Mouse (Mus musculus): ENCODE results near the gene Mios. TPM values are rescaled to one million over a fixed set of nuclear protein-coding genes. Genes with fewer than 3 reads are reported as not detected.

Gene Mios
- polyA plus RNA-seq, 1 experiment: 4.8 TPM

DNA sequence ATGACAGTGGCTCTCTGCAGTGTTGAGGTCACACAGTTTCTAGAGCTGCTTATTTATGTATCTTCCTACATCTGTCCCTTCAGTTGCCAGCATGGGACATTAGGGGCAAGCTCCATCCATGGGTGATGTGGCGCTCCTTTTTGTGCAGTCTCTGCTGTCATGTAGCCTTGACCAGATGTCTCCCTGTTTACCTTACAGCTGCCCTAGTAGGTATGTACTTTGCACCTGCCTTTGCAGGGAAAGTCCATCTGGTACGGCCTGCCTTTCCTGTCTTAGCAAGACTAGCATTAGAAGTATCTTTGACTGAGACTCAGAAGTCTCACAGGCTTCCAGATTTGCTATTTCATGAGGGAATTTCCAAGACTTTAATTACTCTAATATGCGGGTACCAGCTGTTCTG, 62.0 kb downstream of the Mios start:
- TF ChIP-seq POLR2A (IDR thresholded peaks at IDR 0.05; ENCODE audit: control insufficient read depth, extremely low read depth, insufficient read depth, low read length, poor library complexity): no peak
- TF ChIP-seq CTCF (IDR thresholded peaks at IDR 0.05; ENCODE audit: borderline replicate concordance, control insufficient read depth, extremely low read depth, insufficient read depth, low read length, poor library complexity): no peak
- H3K36me3 ChIP-seq (ENCODE audit: control insufficient read depth, insufficient read depth, low read length): no peaks in the 10 kb centered on the region
- H3K4me1 ChIP-seq (replicated peaks; ENCODE audit: control insufficient read depth, insufficient read depth, low read length): peaks cover 2% of the 10 kb centered on the region
- no peak for DNase-seq
- WGBS: 95% methylated on average over 3 of the region's 3 CpGs
- H3K27ac ChIP-seq (ENCODE audit: control insufficient read depth, insufficient read depth, low read length): no peak overlapping the region
- no peak overlapping the region for H3K4me3 ChIP-seq (ENCODE audit: control insufficient read depth, insufficient read depth, low read length)
- no peaks in the 10 kb centered on the region for H3K27me3 ChIP-seq (ENCODE audit: control insufficient read depth, insufficient read depth, low read length)

DNA sequence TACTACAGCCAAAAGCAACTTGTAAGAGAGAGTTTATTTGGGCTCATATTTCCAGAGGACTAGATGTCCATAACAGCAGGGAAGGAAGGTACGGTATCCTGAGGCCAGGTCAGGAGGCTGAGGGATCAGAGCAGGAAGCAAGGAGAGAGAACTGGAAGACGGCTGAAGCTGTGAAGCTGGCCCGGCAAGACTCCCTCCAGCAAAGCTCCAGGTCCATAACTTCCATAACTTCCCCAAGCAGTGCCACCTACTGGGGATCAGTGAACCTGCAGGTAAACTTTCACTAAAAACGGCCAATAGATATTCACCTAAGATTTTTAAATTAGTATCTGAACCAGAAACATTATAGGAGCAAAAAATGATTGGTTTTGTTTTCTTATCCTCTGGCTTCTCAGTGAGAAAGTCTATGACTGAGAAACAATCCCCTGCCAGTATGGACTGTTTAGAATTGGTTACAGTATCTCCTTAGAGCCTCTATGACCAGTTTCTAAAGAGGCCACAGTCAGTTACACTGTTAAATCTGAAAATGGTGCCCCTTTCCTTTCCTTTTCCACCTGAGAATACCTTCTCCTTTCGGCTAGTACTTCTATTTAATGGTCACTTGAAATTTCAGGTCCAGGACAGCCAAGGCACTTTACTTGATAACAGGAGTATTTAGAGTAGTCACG, 65.5 kb downstream of the Mios start:
- Histone ChIP-seq H3K27ac (ENCODE audit: control insufficient read depth, insufficient read depth, low read length) (peak overlapping the region; percentile 17), H3K4me1 (replicated peaks; ENCODE audit: control insufficient read depth, insufficient read depth, low read length) (peaks cover 2% of the 10 kb centered on the region), H3K27me3 (ENCODE audit: control insufficient read depth, insufficient read depth, low read length) (no peaks in the 10 kb centered on the region), H3K36me3 (ENCODE audit: control insufficient read depth, insufficient read depth, low read length) (0 out of 2 replicates have a peak, but pooled peaks cover 3% of the 10 kb centered on the region), H3K4me3 (ENCODE audit: control insufficient read depth, insufficient read depth, low read length) (no peak overlapping the region)
- peak; percentile 65 for DNase-seq
- peak; percentile 76; the same call in 1 of the 2 replicates for TF ChIP-seq CTCF (IDR thresholded peaks at IDR 0.05; ENCODE audit: borderline replicate concordance, control insufficient read depth, extremely low read depth, insufficient read depth, low read length, poor library complexity)
- TF ChIP-seq POLR2A (IDR thresholded peaks at IDR 0.05; ENCODE audit: control insufficient read depth, extremely low read depth, insufficient read depth, low read length, poor library complexity): no peak
- 54% methylated on average over 6 of the region's 6 CpGs for WGBS

DNA sequence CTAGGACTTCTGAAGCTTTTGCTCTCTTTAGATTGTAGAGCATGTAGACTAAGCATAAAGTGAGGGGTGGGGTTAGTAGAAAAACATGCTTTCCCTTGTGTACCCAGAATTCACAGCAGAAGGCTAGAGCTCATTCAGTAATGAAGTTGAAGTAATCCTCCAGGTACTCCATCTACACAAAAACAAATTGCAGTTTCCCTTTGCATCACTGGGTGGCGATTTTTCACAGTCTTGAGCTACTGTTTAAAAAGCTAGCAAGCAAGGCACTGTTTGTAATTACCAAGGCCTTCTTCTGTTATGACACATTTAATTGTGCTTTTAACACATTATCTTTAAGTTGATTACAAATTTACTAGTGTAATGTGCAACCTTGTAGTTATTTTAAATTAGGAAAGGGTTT, 66.1 kb downstream of the Mios start:
- DNase-seq: peak; percentile 92
- Histone ChIP-seq H3K27me3 (ENCODE audit: control insufficient read depth, insufficient read depth, low read length) (no peaks in the 10 kb centered on the region), H3K36me3 (ENCODE audit: control insufficient read depth, insufficient read depth, low read length) (0 out of 2 replicates have a peak, but pooled peaks cover 3% of the 10 kb centered on the region), H3K4me3 (ENCODE audit: control insufficient read depth, insufficient read depth, low read length) (no peak overlapping the region), H3K4me1 (replicated peaks; ENCODE audit: control insufficient read depth, insufficient read depth, low read length) (peaks cover 2% of the 10 kb centered on the region), H3K27ac (ENCODE audit: control insufficient read depth, insufficient read depth, low read length) (no peak overlapping the region; the same call in 1 of the 2 replicates)
- TF ChIP-seq POLR2A (IDR thresholded peaks at IDR 0.05; ENCODE audit: control insufficient read depth, extremely low read depth, insufficient read depth, low read length, poor library complexity) (no peak), CTCF (IDR thresholded peaks at IDR 0.05; ENCODE audit: borderline replicate concordance, control insufficient read depth, extremely low read depth, insufficient read depth, low read length, poor library complexity) (no peak)
- 9% methylated on average over 1 of the region's 1 CpGs for WGBS

DNA sequence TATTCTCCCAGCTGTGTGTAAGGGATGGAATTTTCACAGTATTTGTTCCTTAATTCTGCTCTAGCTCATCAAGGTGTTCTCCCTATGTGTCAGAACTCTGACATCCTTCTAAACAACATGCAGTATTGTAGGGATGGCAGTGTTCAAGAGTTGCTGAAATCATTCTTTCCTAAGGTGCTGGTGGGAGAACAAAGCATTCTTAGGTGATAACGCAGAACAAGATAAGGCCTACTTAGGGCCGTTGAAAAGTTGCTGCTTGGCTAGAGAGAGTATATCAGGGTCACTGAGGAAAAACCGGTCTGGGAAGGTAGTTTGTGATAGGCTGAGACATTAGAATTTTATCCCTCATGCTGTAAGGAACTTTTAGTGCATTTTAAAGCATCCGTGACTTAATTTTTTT, 67.4 kb downstream of the Mios start:
- no peak overlapping the region for H3K4me3 ChIP-seq (ENCODE audit: control insufficient read depth, insufficient read depth, low read length)
- H3K4me1 ChIP-seq (replicated peaks; ENCODE audit: control insufficient read depth, insufficient read depth, low read length): peaks cover 2% of the 10 kb centered on the region
- DNase-seq: no peak
- H3K27me3 ChIP-seq (ENCODE audit: control insufficient read depth, insufficient read depth, low read length): no peaks in the 10 kb centered on the region
- TF ChIP-seq POLR2A (IDR thresholded peaks at IDR 0.05; ENCODE audit: control insufficient read depth, extremely low read depth, insufficient read depth, low read length, poor library complexity) (no peak), CTCF (IDR thresholded peaks at IDR 0.05; ENCODE audit: borderline replicate concordance, control insufficient read depth, extremely low read depth, insufficient read depth, low read length, poor library complexity) (no peak)
- H3K27ac ChIP-seq (ENCODE audit: control insufficient read depth, insufficient read depth, low read length): no peak overlapping the region; the same call in 1 of the 2 replicates
- WGBS: 90% methylated on average over 4 of the region's 4 CpGs
- H3K36me3 ChIP-seq (ENCODE audit: control insufficient read depth, insufficient read depth, low read length): 0 out of 2 replicates have a peak, but pooled peaks cover 3% of the 10 kb centered on the region

DNA sequence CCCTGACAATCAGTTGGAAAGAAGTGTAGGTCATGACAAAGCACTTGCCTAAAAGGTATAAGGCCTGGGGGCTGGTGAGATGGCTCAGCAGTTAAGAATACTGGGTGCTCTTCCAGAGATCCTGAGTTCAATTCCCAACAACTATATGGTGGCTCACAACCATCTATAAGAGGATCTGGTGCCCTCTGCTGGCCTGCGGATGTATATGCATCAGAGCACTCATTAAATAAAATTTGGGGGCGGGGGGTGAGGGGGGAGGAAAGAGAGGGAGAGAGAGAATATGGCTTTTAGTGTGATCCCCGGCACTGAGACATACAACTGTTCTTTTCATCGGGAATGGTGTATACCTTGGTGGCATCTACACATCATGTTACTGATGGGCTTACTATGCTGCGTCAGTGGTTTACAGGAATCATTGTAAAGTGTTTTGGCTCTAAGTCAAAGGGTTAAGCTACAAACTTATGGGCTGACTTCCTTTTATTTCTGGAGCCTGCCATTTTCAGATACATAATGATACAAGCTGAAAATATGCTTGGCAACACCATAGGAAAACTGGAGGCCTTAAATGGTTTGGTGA, 69.5 kb downstream of the Mios start:
- peaks cover 4% of the 10 kb centered on the region for H3K4me1 ChIP-seq (replicated peaks; ENCODE audit: control insufficient read depth, insufficient read depth, low read length)
- no peak for TF ChIP-seq CTCF (IDR thresholded peaks at IDR 0.05; ENCODE audit: borderline replicate concordance, control insufficient read depth, extremely low read depth, insufficient read depth, low read length, poor library complexity)
- TF ChIP-seq POLR2A (IDR thresholded peaks at IDR 0.05; ENCODE audit: control insufficient read depth, extremely low read depth, insufficient read depth, low read length, poor library complexity): no peak
- H3K27me3 ChIP-seq (ENCODE audit: control insufficient read depth, insufficient read depth, low read length): no peaks in the 10 kb centered on the region
- H3K4me3 ChIP-seq (ENCODE audit: control insufficient read depth, insufficient read depth, low read length): no peak overlapping the region
- DNase-seq: peak; percentile 40
- 0 out of 2 replicates have a peak, but pooled peaks cover 3% of the 10 kb centered on the region for H3K36me3 ChIP-seq (ENCODE audit: control insufficient read depth, insufficient read depth, low read length)
- WGBS: 91% methylated on average over 5 of the region's 5 CpGs
- no peak overlapping the region for H3K27ac ChIP-seq (ENCODE audit: control insufficient read depth, insufficient read depth, low read length)

DNA sequence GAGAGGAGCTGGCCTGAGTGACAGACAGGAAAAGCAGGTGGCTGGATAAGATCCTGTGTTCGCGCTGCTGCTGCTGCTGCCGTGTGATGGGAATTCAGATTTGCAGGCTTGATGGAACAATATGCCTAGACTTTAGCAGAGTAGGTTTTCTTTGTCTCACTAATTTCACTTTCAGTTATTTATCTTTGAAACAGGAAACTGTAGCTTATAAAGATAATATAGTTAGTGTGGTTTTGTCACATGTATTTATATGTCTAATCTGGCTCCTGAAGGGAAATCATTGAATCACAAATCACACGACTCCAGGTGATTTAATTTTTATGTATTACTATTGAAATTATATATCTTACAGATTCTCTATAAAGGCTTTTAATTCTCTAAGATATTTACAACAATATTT, 74.2 kb downstream of the Mios start:
- Histone ChIP-seq H3K4me1 (replicated peaks; ENCODE audit: control insufficient read depth, insufficient read depth, low read length) (peaks cover 4% of the 10 kb centered on the region; the same call in 1 of the 2 replicates), H3K36me3 (ENCODE audit: control insufficient read depth, insufficient read depth, low read length) (0 out of 2 replicates have a peak, but pooled peaks cover 3% of the 10 kb centered on the region), H3K4me3 (ENCODE audit: control insufficient read depth, insufficient read depth, low read length) (no peak overlapping the region), H3K27ac (ENCODE audit: control insufficient read depth, insufficient read depth, low read length) (peak overlapping the region; percentile 35; the same call in 1 of the 2 replicates), H3K27me3 (ENCODE audit: control insufficient read depth, insufficient read depth, low read length) (no peaks in the 10 kb centered on the region)
- 64% methylated on average over 4 of the region's 4 CpGs for WGBS
- no peak for TF ChIP-seq CTCF (IDR thresholded peaks at IDR 0.05; ENCODE audit: borderline replicate concordance, control insufficient read depth, extremely low read depth, insufficient read depth, low read length, poor library complexity)
- no peak for DNase-seq
